Mouse (Mus musculus) layer of hippocampus, postnatal 14 days (tissue): ENCODE data around the gene Gm44511. TPM values are rescaled to one million over a fixed set of nuclear protein-coding genes. Genes with fewer than 3 reads are reported as not detected.
"Not testable (repeated sequence)": the region's sequence is repeated elsewhere in the genome, so short reads cannot be mapped to it uniquely, and the experiment has no call there.

Experiments used
- DNase-seq, 2 experiments: peaks; one replicate each; pipeline ENCODE4 v3.0.0; 2021 to 2022; ENCODE audit warnings: low spot score in 2 of 2, mixed read lengths in 1 of 2
- total RNA-seq, 2 experiments: library from RNA; stranded (reverse); gene quantifications; 2 replicates each; pipeline ENCODE4 v1.2.3; 2021

The Gm44511 gene
- total RNA-seq, 2 experiments from 2014 or later = not detected

DNA sequence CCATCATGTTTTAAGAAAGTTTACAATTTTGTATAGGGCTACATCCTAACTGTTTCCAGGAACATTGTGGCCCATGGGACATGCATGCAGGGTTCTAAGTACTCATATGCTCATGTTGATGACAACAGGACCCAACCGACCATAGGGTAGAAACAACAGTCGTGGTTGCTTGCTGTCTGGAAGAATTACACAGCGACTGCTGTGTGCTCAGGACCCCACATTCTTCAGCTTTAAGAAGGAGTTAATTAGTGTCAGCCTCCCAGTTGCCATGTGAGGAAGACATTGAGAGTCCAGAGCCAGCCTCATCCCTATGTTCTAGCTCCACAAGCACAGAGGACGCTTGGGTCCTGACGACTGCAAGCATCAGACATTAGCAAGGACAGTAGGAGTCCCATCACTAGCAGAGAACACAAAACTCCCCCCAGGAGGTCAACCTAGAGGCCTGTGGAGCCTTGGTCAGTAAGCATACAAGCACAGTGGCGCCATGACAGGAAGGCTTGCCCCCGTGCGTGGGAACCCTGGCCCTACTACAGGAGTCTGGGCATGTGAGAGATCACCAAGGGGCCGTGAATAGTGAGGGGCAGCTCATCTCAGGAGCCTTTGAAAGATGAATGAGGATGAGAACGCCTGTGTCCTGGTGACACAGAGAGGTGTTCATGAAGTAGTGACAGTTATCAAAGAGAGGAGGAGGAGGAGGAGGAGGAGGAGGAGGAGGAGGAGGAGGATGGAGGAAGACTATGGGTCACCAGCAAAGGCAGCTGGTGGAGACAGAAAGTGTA, 63.0 kb downstream of the Gm44511 start:
- DNase-seq = peak in 1 of 2 experiments; percentile 18

DNA sequence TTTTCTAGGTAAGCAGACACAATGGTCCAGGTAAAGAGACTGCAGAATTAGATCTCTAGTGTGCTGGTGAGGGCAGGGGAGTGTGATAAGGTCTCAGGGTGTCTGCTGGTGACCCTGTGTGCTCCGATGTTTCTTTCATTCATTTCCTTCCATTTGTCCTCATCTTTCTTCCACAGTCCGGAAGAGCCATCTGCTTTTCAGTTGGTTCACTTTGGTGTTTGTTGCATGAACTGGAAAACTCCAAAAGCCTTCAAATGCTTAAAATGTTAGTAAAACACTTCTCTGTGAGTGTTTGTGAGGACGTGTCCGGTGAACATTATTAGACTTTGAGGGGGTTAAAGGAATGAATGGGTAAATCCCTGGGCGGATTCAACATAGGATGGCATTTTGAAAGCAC, 65.0 kb downstream of the Gm44511 start:
- DNase-seq = no peak

DNA sequence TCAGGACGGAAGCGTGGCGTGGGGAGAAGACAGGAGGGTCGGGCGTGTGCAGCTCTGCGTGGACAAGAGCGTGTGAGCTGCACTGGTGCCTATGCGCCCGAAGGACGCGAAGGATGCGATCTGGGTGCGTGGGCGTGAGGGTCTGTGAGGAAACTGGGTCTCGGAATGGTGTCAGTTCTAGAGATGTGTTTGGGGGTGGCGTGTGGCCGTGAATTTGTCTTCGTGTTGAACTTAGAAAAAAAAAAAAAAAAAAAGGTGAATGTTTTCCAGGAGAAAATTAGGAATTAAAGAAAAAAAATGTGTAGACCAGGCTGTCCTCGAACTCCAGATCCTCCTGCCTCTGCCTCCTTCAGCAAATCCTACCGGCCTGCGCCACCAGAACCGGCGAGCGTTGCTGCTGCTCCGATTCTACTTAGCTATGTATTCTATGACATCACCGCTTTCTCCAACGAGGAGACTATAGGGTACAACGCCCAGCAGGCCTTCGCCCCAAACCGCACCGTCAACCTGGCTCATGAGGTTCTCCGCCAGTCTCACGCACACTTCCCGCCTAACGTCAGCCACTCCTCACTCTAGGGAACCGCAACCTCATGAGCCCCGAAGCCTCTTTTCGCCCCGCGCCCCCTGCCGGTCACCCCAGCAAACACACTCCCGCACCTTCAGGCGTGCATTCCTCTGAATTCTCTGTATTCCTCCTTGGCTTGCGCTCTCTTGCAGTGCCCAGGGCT, 65.5 kb downstream of the Gm44511 start:
- DNase-seq = peak; percentile 93 to 94

DNA sequence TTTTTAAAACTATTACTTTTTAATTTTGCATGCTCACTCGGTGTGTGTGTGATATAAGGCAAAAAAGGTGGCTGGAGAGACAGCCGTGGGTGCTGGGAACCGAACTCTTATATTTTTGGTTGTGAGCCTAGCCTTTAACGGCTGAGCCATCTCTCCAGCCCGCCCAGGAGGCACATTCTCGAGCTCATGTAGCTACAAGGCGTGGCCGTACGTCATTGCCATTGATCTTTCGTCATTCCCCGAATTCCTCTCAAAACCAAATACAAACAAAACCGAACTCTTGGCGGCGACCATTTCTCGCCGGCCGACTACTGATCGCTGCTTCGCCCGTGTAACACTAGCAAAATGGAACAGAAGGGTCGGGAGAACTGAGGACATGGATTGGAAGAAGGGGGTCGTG, 66.1 kb downstream of the Gm44511 start:
- peak; percentile 95 to 97 for DNase-seq

DNA sequence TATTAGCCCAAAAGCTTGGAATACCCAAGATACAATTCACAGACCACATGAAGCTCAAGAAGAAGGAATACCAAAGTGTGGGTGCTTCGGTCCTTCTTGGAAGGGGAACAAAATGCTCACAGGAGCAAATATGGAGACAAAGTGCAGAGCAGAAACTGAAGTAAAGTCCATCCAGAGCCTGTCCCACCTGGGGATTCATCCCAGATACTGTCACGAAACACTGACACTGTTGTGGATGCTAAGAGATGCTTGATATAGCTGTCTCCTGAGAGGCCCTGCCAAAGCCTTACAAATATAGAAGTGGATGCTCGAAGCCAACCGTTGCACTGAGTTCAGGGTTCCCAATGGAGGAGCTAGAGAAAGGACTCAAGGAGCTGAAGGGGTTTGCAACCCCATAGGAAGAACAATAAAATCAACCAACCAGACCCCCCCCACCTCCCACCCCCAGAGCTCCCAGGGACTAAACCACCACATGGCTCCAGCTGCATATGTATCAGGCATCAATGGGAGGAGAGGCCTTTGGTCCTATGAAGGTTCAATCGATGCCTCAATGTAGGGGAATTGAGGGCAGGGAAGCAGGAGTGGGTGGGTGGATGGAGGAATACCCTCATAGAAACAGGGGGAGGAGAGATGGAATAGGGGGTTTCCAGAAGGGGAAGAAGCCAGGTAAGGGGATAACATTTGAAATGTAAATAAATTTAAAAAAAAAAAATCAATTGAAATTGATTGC, 66.7 kb downstream of the Gm44511 start:
- DNase-seq = no peak

DNA sequence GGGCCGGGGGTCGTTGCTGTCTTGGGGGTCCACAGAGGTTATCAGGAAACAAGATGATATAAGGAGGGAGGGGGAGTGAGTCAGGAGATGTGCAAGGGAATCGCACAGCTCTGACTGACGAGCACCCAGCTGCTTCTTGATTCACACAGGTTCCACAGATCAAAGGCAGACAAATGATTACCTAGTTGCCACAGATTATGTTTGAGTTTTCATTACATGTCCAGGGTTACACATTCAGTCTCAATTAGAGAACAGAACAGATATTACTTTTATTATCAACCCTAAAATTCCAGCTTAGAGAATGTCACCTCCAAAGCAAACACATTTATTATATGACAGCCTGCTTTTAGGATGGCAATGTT, 70.7 kb downstream of the Gm44511 start:
- not testable (repeated sequence) for DNase-seq

DNA sequence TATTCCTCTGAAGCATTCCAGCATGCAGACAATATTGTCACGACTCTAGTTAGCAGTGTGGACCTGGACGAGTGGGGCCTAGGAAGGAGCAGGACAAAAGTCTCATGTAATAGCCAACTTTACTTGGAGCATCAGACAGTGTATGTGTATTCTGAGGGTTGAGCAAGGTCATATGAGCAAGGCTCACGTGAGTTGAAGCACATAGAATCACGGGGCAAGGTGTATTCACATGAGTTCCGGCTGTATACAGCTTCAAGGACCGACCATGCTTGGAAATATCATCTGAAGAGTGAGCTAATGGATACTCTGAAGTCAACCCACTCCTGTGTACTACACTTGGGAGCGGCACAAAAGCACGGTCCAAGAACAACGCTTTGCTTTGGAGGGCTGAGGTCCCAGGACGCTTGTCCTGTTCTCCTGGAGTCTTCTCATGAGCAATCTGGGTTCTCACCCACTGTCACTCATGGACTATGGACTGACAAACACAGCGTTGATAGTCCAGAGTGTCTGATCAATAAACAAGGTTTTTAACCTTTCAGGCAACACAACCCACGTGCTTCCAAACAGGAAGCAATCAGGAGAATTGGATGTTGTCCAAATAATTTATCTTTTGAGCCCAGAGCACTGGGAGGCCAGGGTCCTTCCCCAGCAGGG, 71.2 kb downstream of the Gm44511 start:
- DNase-seq = not testable (repeated sequence)

DNA sequence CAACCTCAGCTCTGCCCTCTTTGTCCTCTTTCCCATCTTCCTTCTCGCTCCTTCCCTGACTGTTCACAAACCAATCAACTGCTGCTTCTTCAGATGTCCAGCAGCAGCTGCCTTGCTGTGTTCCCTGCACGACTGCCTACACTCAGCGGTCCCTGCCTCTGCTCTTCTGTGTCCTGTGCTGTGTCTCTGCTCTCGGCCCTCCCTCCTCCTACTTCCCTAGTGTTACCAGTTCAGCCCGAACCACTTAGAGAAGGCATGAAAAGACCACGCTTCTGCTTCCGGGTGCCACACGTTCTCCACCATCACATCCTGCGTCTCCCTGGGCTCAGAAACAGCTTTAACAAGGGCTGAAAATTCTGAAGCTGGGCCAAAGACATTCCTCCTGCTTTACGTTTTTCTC, 71.8 kb downstream of the Gm44511 start:
- not testable (repeated sequence) for DNase-seq

DNA sequence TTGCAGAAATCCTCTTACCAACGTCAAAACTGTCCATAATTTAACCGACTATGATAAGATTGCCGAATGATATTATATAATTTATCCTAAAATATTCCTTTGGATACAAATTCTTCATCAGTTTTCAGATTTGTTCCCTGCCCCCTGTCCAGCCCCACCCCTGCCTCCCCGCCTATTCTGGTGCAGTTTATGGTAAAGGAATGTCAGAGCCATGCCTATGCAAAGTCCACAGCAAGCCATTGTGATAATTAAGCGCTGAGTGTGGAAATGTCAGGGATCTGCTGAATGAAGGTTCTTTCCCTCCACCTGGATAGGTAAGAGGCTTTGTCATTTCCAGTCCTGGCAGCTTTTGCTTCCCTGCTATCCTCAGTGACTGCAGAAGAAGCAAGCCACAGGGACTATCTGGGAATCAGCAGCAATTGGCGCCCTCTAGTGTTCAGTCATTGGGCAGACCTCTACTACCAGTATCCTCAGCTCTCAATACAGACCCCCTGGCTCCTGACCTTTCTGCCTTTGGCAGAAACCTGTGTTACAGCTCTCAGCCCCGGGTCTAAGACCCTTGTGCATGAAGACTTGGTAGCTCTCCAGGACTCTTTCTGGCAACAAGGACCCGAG, 72.4 kb downstream of the Gm44511 start:
- DNase-seq = peak; percentile 81 to 94

DNA sequence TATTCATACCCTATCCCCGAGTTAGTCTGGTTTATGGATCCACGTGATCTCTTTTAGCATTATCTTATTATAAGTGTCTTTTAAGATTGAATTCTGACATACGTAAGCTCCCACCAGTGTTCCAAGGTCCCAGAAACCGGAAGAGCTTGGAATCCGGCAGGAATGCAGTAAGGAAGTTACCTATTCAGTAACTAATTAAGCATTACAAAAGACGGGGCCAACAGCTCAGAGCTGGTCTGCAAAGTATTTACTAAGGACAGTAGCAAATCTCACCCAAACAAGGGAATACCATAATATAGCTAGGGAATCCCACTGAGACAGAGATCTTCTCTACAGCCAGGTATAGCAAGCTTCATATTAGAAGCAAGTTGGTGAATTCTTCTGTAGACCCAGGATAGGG, 79.1 kb downstream of the Gm44511 start:
- DNase-seq = not testable (repeated sequence)

DNA sequence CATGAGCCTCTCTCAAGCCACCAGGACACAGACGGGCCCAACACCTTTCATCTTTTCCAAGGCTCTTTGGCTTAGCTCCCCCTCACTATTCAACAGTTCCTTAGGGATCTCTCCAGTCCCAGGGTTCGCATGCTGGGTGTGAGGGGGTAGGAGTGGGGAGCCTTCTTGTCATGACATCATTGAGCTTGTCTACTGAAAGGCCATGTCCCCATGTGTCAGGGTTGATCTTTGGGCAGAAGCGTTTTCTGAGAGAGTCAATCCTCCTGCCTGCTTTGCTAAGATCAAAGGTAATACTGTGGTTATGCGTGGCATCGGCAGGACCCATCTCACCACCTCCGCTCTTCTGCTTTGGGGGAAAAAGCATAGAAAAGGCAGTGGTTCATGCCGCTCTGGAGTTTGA, 88.7 kb downstream of the Gm44511 start:
- DNase-seq = no peak

DNA sequence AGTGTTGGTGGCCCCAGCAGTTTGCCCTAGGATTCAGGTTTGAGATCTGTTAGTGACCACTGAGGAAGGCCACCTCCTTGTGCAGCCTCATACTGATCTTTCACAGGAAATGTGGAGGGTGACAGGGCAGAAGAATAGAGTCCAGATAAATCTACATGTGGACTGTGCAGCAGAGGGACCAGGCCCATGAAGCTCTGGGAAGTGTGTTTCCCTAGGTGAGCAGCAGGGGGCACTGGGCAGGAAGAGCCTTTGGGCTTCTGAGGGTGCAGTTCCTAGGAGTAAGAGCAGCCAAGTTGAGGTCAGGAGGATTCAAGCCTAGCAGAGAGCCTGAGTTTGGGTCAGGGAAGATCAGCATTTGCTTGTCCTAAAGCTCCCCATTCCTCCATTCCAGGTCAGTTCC, 90.0 kb downstream of the Gm44511 start:
- no peak for DNase-seq

DNA sequence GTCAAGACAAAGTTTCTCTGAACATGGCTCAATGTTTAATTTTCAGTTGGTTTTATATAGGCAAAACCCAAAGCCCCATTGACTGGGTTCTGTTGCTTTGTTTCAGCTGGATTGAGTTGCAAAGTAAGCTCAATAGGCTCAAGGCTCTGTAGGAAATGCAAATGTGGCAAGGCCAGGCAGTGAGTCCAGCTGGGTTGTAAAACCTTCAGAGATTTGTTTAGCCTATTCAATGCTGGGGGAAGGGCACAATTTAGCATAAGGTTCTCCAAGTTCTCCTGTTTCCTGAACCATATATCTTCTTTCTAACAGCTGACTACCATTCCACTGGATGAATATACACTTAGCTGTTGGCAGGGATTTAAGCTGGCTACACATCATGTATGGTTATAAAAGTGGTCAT, 91.2 kb downstream of the Gm44511 start:
- no peak for DNase-seq

DNA sequence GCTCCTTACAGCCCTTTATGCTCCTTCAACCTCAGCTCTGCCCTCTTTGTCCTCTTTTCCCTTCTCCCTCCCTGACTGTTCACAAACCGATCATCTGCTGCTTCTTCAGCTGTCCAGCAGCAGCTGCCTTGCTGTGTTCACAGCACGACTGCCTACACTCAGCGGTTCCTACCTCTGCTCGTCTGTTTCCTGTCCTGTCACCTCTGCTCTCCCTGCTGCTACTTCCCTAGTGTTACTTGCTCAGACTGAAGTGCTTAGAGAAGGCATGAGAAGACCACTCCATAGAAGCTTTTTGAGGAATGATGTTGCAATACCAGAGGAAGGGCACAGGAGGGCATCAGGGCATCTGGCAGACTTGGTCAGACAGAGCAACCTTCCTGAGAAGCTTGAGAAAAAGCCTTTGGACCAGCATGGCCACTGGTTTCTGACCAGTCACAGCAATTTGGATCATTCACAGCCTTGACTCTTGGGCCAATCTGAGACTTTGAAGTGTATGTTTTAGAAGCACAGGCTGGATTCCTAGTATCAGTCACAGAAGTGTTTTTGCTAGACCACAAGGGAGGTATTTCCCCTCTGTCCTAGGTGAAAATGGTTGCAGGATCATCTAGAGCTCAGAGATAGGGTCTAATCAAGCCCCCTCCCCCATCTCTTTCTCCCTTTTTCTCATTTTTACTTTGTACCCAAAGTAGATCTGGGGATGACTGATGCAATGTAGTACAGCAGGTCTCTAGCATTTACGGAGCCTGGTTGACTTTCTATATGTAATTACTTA, 92.0 kb downstream of the Gm44511 start:
- no peak for DNase-seq

DNA sequence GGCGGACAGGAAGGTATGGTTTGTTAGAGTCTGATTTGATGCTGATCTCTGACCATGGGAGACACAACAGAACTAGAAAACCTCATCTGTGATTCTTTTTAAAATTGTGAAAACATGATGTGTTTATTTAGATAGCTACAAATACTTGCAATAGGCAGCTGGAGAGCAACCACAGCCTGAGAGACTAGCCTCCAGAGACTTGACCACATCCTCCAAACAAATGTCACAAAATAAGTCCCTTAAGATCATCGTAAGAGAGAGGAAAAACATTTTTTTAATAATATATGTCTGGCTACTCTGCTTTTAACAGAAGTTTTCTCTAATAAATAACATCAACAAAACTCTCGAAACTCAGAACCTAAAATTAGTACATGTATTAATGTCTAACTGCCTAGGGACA, 94.1 kb downstream of the Gm44511 start:
- no peak for DNase-seq

Other genes starting within 250 kb of the Gm44511 start
- 10 to 100 TPM in 1 of 2 experiments, 1 to 10 TPM in 1; 6.1 to 10.0 TPM for gene A2ml1, start 244.7 kb downstream of the Gm44511 start, total RNA-seq
- not detected for gene Klrb1a, start 202.8 kb downstream of the Gm44511 start, total RNA-seq
- gene Clec2h, start 163.9 kb downstream of the Gm44511 start, total RNA-seq = not detected
- 1 to 10 TPM; 2.0 to 2.9 TPM for gene Klrb1, start 103.3 kb downstream of the Gm44511 start, total RNA-seq
- gene Klrb1c, start 37.1 kb downstream of the Gm44511 start, total RNA-seq = not detected
- not detected for gene Klrb1b, start within 50 bp of the Gm44511 start, total RNA-seq
- under 1 TPM in 1 of 2 experiments, not detected in 1; 0.23 TPM for gene Clec2i, start 61.3 kb upstream of the Gm44511 start, total RNA-seq
- 1 to 10 TPM; 1.3 to 1.4 TPM for gene BC035044, start 64.8 kb upstream of the Gm44511 start, total RNA-seq
- not detected for gene Clec2g, start 108.1 kb upstream of the Gm44511 start, total RNA-seq
- gene Klrb1f, start 219.6 kb upstream of the Gm44511 start, total RNA-seq = not detected